Mouse (Mus musculus): ENCODE measurements around the gene Csrp3.

The Csrp3 gene

DNA sequence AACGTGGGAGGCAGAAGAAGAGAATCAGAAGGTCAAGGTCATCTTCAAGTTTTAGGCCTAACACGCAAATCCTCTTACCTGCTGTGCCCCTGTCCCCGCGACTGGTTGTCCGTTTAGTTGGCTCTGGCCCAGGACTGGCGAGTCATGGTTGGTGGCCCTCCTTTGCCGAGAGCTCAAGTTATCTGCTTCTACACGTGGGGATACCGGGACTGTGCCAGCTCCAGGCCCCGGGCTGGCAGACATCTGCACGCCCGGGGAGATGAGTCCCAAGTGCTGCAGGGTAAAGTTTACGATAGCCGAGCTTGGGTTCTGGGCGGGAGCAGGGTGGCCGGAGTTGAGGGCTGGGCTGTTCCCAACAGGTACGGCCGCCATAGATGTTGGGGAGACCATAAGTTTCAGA lies 19.7 kb upstream of the Csrp3 start:
- DNase-seq (ENCODE audit: low spot score in 2 of 2): no peak

- no peak for DNase-seq (ENCODE audit: low spot score in 2 of 2)
Observed at GRCm38 (mm10) chr7:48864671-48865458, 17.0 kb upstream of the Csrp3 start.

GRCm38 (mm10) chr7:48864199-48864598 lies 16.4 kb upstream of the Csrp3 start:
- DNase-seq (ENCODE audit: low spot score in 2 of 2): no peak

DNA sequence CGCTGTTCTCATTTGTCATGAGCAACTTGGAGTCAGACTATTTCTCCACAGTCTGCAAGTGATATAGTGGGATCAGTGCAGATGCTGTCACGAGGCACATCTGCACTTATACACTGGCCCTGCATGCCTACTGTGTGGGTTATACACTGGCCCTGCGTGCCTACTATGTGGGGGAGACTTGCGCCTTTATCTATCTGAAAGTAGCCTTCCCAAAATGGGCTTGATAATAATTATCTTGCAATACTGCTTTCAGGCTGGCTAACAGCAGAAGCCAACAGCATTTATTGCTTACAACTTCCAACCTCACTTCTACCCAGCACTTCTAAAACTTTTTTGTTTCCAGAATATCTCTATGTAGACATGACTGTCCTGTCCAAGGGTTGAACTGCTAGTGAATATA lies 14.0 kb upstream of the Csrp3 start:
- no peak for DNase-seq (ENCODE audit: low spot score in 2 of 2)

DNA sequence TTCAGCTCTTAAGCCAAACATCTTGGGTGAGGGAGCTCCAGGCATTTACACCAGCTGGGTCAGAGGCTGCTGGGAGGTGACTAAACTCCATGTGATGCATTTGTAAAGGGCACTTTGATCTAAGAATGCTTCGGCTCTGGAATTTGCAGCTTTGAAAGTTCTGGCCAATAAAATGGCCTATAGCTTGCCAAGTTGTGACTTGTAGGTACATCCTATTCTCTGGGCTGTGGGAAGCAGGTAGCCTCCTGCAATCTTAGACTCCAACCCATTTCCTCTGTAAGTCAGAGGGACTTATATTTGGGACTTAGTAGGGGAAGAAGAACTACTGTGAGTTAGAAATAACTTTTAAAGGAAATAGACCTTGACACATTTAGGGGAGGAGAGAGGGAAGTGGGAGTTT lies 13.1 kb upstream of the Csrp3 start:
- DNase-seq (ENCODE audit: low spot score in 2 of 2): no peak

DNA sequence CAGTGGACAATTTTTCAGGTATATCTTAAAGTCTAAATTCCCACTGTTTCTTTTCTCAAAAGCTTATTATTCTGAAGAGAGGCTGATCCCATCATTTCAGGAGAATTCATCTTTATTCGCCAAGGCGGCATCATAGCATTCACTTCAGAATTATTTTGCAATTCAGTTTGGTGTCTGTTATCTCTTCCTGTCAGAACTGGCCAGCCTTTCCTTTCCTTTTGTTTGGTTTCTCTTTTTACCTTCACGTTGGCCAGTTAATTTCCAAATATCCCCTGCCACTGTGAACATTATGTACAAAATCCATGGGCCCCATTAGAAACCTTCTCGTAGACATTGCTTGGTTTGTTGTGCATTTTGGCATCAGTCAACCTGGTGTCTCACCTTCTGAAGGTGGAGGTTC lies 11.5 kb upstream of the Csrp3 start:
- no peak for DNase-seq (ENCODE audit: low spot score in 2 of 2)

DNA sequence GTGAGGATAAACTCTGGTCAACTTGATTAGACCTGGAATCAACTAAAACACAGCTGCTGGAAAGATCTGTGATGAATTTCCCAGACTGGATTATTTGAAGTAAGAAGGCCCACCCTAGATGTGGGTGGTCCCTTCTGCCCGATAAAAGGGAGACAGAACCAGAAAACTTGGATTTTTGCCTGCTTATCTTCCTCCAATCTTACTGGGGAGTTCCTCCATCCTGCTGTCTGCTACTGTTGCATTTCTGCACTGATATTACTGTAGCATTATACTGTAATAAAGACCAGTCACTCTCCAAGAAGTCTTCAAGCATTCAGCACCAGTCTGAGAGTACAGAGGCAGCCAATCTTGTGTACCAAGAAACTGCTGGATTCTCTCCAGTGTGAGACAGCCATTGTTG lies 10.4 kb upstream of the Csrp3 start:
- DNase-seq (ENCODE audit: low spot score in 2 of 2): no peak

DNA sequence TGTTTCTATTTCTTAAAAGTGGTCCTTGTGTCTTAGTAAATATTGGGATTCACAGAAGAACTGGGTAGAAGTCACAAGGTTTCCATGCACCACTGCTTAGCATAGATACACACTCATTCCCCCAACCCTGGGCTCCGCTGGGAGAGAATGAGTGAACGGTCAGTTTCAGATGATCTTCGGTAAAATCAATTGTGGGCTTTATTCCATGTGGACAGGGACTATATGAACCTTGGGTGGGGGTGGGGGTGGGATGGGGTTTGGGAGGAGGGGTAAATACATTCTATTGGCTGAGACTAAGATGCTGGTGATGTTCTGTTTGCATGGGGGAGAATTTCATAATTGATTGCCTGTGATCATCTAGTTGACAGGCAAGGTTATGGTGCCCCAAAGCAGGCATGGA lies 7.6 kb upstream of the Csrp3 start:
- no peak for DNase-seq (ENCODE audit: low spot score in 2 of 2)

DNA sequence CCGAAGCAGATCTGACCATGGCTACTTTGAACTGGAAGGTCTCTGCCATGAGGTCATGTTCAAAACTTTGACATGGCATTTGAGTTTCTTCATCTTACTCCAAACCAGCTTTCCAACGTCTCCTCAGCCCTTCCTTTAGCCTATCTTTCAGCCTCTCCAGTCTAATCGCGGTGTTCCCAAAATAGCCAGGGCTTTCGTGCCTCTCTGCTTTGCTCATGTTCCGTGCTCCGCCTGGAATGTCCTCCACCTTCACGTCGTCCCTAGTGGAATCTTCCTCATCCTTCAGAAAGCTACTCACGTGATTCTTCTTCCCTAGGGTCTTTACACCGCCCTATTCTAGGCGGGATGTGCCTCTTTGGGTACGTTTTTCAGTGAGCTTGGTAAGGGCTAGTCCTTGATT lies 5.7 kb upstream of the Csrp3 start:
- no peak for DNase-seq (ENCODE audit: low spot score in 2 of 2)

GRCm38 (mm10) chr7:48851529-48852104 lies 3.8 kb upstream of the Csrp3 start:
- no peak for DNase-seq (ENCODE audit: low spot score in 2 of 2)

DNA sequence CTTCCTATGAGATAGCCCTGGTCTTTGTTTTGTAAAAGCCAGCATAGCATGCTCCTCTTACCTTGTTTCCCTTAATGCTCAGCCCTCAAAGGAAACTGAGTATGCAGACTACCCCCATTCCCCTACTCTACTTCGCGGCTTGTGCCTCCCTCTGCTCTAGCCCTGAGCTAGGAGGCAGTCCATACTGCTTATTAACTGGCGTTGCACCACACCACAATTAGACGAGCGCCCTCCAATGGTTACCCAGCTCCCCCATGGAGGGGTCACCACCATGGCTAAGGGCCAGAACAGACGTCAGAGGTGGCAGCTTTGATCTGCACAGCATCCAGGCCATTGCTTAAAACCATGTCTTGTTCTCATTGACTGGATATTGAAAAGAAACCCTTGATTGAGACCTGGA lies 1.1 kb downstream of the Csrp3 start:
- DNase-seq (ENCODE audit: low spot score in 2 of 2): no peak

DNA sequence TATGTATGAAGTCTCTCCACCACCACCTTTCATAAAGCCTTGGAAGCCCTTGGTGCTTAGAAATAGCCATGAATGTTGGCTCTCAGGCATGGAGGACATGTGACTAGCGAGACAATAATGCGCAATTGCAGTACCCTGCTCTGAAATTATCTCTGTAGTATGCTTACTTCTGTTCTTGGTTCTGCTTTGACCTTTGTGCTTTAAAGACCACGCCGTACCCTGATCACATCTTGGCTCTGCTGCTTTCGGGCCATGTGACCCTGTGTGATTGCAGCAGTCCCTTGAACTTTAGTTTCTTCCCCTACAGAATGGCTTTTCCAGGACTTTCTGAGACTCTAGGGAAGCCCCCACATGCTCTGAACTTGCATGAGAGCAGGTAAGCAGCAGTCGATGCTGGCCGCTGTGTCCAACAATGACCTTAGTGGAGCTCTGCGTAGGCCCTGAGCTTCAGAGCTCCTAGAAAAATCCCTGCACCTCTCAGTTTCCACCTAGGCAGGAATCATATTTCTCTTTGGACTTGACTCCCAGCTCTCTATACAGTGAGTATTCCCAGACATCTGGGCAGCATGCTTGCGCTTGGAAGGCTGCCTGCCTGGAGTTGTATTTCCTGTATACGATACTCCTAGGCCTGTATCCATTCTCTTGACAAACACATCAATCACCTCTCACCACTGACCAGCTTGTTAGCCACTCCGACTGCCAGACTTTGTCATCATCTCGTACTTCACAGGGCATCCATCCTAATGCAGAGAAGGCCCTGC lies 2.4 kb downstream of the Csrp3 start:
- no peak for DNase-seq (ENCODE audit: low spot score in 2 of 2)

- DNase-seq (ENCODE audit: low spot score in 2 of 2): no peak
Observed at GRCm38 (mm10) chr7:48843541-48843940, 4.3 kb downstream of the Csrp3 start.

DNA sequence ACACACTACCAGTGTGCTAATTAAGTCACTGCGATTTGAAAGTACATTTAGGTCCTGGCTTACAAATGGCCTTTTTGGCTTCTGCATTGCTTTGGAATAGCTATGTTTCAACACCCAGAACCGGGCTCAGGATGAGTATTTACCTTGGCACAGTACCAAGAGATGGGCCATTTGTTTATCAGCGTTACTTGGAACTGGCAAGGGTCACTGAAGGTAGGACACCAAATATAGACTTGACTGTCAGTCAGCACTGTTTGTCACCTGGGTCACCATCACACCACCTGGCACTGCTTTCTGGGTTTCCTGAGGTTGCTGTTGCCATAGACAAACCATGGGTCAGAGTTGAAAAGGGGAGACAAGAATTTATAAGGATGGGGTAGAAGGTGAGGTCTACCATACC lies 5.5 kb downstream of the Csrp3 start:
- no peak for DNase-seq (ENCODE audit: low spot score in 2 of 2)

GRCm38 (mm10) chr7:48841538-48841937 lies 6.3 kb downstream of the Csrp3 start:
- no peak for DNase-seq (ENCODE audit: low spot score in 2 of 2)

DNA sequence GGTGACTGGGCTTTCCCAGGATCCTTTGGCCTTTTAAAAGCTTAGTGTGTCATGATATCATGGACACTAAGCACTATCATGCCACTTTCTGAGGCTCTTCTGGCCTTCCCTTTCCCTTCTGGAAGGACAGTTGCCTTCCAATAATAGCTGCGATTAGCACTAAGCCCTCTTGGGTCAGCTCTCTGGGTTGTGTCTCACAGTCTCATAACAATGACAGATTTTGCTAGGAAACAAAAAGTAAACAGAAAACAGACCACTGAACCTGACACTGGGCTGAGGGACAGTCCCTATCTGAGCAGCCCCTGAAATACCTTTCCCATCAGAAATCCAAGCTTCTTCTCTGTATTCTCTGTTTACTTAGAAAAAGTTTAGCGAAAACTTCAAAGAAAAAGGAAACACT lies 7.3 kb downstream of the Csrp3 start:
- DNase-seq (ENCODE audit: low spot score in 2 of 2): no peak

GRCm38 (mm10) chr7:48838434-48838833 lies 9.4 kb downstream of the Csrp3 start:
- DNase-seq (ENCODE audit: low spot score in 2 of 2): no peak

DNA sequence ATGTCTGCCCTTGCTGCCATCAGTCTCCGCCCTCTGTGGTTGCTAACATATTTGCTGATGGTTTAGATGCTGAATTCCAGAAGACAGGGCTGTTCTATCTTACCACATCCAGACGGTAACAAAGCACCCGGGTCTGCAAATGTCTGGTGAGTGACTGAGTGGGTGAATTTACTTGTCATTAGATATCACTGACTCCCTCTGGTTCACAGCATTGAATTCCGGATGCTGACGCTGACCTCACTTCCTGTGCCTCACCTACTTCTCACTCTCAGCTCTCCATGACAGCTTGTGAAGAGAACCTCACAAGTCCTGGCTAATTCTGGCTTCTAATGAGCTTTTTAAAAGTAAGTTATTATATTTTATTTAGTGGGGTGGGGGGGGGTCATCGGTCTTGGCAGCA lies 10.9 kb downstream of the Csrp3 start:
- no peak for DNase-seq (ENCODE audit: low spot score in 2 of 2)

GRCm38 (mm10) chr7:48834989-48835626 lies 12.7 kb downstream of the Csrp3 start:
- DNase-seq (ENCODE audit: low spot score in 2 of 2): no peak

DNA sequence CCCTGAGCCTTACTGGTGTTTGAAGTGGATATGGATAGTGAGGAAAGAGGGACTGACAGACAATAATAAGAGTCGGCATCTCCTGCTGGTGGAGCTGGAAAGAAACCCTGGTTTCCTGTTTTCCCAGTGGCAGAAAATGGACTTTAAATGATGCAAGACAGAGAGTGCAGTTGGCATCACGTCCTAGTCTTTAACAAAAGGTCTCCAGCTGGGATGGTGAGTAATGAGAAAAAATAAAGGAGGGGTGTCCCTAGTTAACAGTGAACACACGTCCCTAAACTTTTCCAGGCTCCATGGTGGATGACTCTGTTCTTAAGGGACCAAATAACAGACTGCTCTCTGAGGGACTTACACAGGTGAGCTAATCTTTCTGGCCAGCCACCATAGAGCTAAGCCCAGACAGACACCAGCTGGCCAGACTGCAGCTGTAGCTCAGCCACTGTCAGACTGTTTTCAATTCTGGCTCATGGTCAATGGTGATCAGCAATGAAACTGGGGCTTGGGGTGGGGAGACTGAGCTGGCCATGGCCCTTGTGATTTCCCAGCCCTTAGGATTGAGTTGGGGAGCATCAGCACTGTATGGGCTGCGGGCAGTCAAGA lies 13.4 kb downstream of the Csrp3 start:
- DNase-seq (ENCODE audit: low spot score in 2 of 2): no peak

GRCm38 (mm10) chr7:48832735-48833134 lies 15.1 kb downstream of the Csrp3 start:
- no peak for DNase-seq (ENCODE audit: low spot score in 2 of 2)

DNA sequence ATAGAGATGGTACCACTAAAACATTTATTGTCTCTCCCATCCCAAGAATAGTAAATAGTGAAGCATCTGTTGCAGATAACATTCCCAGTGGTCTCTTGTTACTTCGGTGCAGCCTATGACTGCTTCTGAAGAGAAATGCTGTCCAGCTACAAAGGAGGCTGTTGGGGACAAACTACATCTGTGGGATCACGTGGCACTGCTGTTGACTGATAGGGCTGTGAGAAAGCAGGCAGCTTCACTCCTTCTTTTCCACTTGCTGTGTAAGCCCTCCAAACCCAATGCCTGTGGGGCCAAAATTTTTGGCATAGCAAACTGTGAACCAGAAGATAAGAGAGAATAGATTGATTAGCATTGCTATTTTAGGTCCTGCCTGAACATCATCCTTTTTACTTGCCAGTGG lies 17.4 kb downstream of the Csrp3 start:
- DNase-seq (ENCODE audit: low spot score in 2 of 2): no peak

All from urinary bladder, postnatal 4 days (tissue).